ENCODE assay signal across 8 mouse cellular contexts in the genomic region with DNA sequence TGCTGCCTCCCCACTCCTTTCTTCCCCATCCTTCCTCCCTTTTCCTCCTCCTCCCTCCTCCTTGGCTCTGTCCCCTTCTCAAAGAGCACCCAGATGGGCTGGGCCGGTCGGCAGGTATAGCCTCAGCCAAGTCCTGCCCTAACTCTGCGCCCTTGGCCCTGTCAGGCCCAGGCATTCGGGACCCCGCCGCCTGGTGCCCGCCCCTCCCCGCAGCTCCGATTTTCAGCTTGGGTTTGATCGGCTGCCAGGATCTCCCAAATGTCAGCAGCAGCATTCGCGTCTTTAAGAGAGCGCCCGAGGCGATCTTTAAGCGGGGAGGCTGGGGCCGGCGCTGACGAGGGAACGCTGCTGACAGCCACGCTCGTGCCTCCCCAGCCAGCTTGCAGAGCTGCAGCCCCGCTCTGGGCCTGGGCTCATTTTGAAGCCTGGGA.
A peak's percentile ranks its signal among the peaks of the same experiment; 100 is the strongest.
DNase-seq lines count a peak whose midpoint lies in the region; ATAC-seq lines count a peak whose summit lies in the region.

No protein-coding gene starts in this region.

- peak; percentile 77 for DNase-seq in retina, postnatal 1 day
- DNase-seq in retina, embryonic 14.5 days (ENCODE audit: low spot score) = no peak
- DNase-seq in forebrain, embryonic 14.5 days (ENCODE audit: low spot score) = peak; percentile 94
- peak; percentile 80 for DNase-seq in left cerebral cortex, postnatal 4 days
- no peak for DNase-seq in Muller cell, postnatal 12 days (ENCODE audit: inconsistent ontology term)

- H3K36me3 ChIP-seq in forebrain, embryonic 14.5 days (ENCODE audit: control insufficient read depth, insufficient read depth, low read length) = no peaks in the 10 kb centered on the region
- H3K36me3 ChIP-seq in hindbrain, embryonic 13.5 days = no peaks in the 10 kb centered on the region
- no peaks in the 10 kb centered on the region for H3K36me3 ChIP-seq in midbrain, embryonic 15.5 days (replicated peaks)

- no peak overlapping the region for H3K4me3 ChIP-seq in forebrain, embryonic 14.5 days (ENCODE audit: low read depth, low read length)
- no peak overlapping the region for H3K4me3 ChIP-seq in hindbrain, embryonic 13.5 days
- no peak overlapping the region for H3K4me3 ChIP-seq in midbrain, embryonic 15.5 days

- ATAC-seq in forebrain, embryonic 14.5 days = peak; percentile 70
- ATAC-seq in hindbrain, embryonic 13.5 days (ENCODE audit: low FRiP score) = no peak
- ATAC-seq in midbrain, embryonic 15.5 days (replicated peaks) = peak; percentile 54
- no peak for ATAC-seq in erythroblast, adult 5-6 weeks (replicated peaks; ENCODE audit: low FRiP score, poor library complexity, severe bottlenecking)

- 3% methylated on average over 23 of the region's 23 CpGs for WGBS in forebrain, embryonic 14.5 days
- 6% methylated on average over 23 of the region's 23 CpGs for WGBS in hindbrain, embryonic 13.5 days
- WGBS in midbrain, embryonic 15.5 days = 7% methylated on average over 23 of the region's 23 CpGs

- intact Hi-C loops in left cerebral cortex, postnatal 4 days (cut with DNase I) = no loop called here

- H3K27ac ChIP-seq in forebrain, embryonic 14.5 days (ENCODE audit: low read depth, low read length) = peak overlapping the region; percentile 90
- H3K27ac ChIP-seq in hindbrain, embryonic 13.5 days = peak overlapping the region; percentile 87
- H3K27ac ChIP-seq in midbrain, embryonic 15.5 days = peak overlapping the region; percentile 78

- H3K9ac ChIP-seq in forebrain, embryonic 14.5 days (ENCODE audit: low read length) = peak overlapping the region; percentile 9; the same call in 1 of the 2 replicates
- peak overlapping the region; percentile 59; the same call in 1 of the 2 replicates for H3K9ac ChIP-seq in hindbrain, embryonic 13.5 days
- no peak overlapping the region for H3K9ac ChIP-seq in midbrain, embryonic 15.5 days

- no peaks in the 10 kb centered on the region for H3K9me3 ChIP-seq in forebrain, embryonic 14.5 days (replicated peaks; ENCODE audit: control insufficient read depth, low read length)
- no peaks in the 10 kb centered on the region for H3K9me3 ChIP-seq in hindbrain, embryonic 13.5 days
- no peaks in the 10 kb centered on the region for H3K9me3 ChIP-seq in midbrain, embryonic 15.5 days

- peak overlapping the region; percentile 15; the same call in 1 of the 2 replicates for H3K4me2 ChIP-seq in forebrain, embryonic 14.5 days (ENCODE audit: low read length)
- H3K4me2 ChIP-seq in hindbrain, embryonic 13.5 days = peak overlapping the region; percentile 4; the same call in 1 of the 2 replicates
- peak overlapping the region; percentile 12; the same call in 1 of the 2 replicates for H3K4me2 ChIP-seq in midbrain, embryonic 15.5 days

- no peaks in the 10 kb centered on the region for H3K27me3 ChIP-seq in forebrain, embryonic 14.5 days (replicated peaks; ENCODE audit: control insufficient read depth, insufficient read depth, low read length)
- H3K27me3 ChIP-seq in hindbrain, embryonic 13.5 days = no peaks in the 10 kb centered on the region
- no peaks in the 10 kb centered on the region for H3K27me3 ChIP-seq in midbrain, embryonic 15.5 days (replicated peaks)

- peaks cover 37% of the 10 kb centered on the region for H3K4me1 ChIP-seq in forebrain, embryonic 14.5 days (ENCODE audit: control insufficient read depth, insufficient read depth, low read length)
- peaks cover 69% of the 10 kb centered on the region for H3K4me1 ChIP-seq in hindbrain, embryonic 13.5 days (replicated peaks)
- H3K4me1 ChIP-seq in midbrain, embryonic 15.5 days = peaks cover 44% of the 10 kb centered on the region

Comparison
In these comparisons a context has a peak if more than half of its experiments do, and no peak if none do; other contexts are left out.
1. DNase-seq: peak in retina, postnatal 1 day (single experiment), forebrain, embryonic 14.5 days (single experiment) and left cerebral cortex, postnatal 4 days (single experiment); none in retina, embryonic 14.5 days (single experiment) and Muller cell, postnatal 12 days (single experiment).
2. ATAC-seq: peak in forebrain, embryonic 14.5 days (single experiment) and midbrain, embryonic 15.5 days (single experiment); none in hindbrain, embryonic 13.5 days (single experiment) and erythroblast, adult 5-6 weeks (single experiment).
3. Peak in every context shown above with its lines, with median percentiles within 50 percentile points of each other: H3K27ac ChIP-seq and H3K4me2 ChIP-seq.